Mouse (Mus musculus) cerebellum, postnatal 14 days (tissue): ENCODE measurements at regions not wholly inside any gene's neighbourhood (a gene's known extent, or its start where the extent isn't known, plus 50 kb on each side); places are given as distances from the start of the nearest gene placed in this dataset.

Experiments used
- DNase-seq, 2 experiments: peaks; one replicate each; pipeline ENCODE4 v3.0.0; 2021; ENCODE audit warnings: mixed read lengths in 2 of 2

DNA sequence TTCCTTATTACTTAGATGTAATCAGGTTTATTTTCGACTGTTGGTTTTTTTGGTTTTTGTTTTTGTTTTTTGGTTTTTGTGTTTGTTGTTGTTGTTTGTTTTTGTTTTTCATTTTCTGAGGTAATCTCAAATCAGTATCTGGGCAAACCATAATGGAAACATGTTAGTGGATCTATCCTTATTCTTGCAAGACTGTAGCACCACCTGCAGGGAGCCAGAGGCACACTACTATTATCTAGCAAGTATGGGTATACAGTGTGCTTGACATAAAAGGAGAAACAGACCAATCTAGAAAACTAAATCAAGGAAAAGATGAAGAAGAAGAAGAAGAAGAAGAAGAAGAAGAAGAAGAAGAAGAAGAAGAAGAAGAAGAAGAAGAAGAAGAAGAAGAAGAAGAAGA, 552.4 kb downstream of the Rfpl4b start:
- peak; percentile 16 to 30 for DNase-seq

DNA sequence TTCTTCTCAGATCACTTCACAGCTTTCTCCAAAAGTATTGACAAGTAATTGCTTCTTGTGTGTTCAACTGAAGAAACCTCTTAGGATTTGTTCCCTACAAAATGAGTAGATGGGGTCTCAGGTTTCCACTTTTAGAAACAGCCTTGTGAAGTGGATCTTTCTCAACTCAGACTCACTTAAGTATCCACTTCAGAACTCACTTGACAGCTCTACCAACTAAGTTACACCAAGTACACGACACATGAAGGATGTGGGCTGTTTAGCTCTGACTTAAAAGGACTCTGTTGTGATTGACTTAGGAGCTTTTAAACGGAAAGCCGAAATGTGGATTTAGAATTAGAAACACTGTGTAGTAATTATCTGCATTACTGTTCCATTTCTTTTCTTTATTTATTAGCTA, 556.0 kb downstream of the Rfpl4b start:
- no peak for DNase-seq

GRCm38 (mm10) chr10:38246821-38247220, 574.8 kb downstream of the Rfpl4b start:
- DNase-seq, result no peak
